Mouse (Mus musculus) heart, embryonic 11.5 days (tissue): ENCODE data around the gene Nop2. TPM values are rescaled to one million over a fixed set of nuclear protein-coding genes. Genes with fewer than 3 reads are reported as not detected.

ENCODE experiments used
- ATAC-seq: fragments of 200-750 bp; cut with Nextera tagmentation; replicated peaks from 2 replicates; pipeline ENCODE4 v1.8.0; 2017; ENCODE audit warnings: moderate library complexity; ENCODE audit not compliant: insufficient number of reproducible peaks, low FRiP score, low TSS enrichment
- H3K27ac ChIP-seq: fragments of 300-500 bp; sonication (generic); 2 replicates; pipeline ENCODE4 v1.5.1; 2014; ENCODE audit warnings: mild to moderate bottlenecking, low read depth, low read length
- H3K27me3 ChIP-seq: fragments of 300-500 bp; sonication (generic); 2 replicates; pipeline ENCODE4 v1.6.1; 2014; ENCODE audit warnings: mild to moderate bottlenecking, low read length, mixed read lengths; ENCODE audit not compliant: control insufficient read depth, insufficient read depth
- H3K36me3 ChIP-seq: fragments of 300-500 bp; sonication (generic); 2 replicates; pipeline ENCODE4 v1.6.1; 2014; ENCODE audit warnings: mild to moderate bottlenecking, low read length, moderate library complexity, mixed read lengths; ENCODE audit not compliant: control insufficient read depth, insufficient read depth
- H3K4me1 ChIP-seq: fragments of 300-500 bp; sonication (generic); 2 replicates; pipeline ENCODE4 v1.6.1; 2014; ENCODE audit warnings: low read length; ENCODE audit not compliant: control insufficient read depth, insufficient read depth
- H3K4me2 ChIP-seq: fragments of 300-500 bp; sonication (generic); 2 replicates; pipeline ENCODE4 v1.6.1; 2014; ENCODE audit warnings: mild to moderate bottlenecking, moderate library complexity
- H3K4me3 ChIP-seq: fragments of 300-500 bp; sonication (generic); 2 replicates; pipeline ENCODE4 v1.5.1; 2014; ENCODE audit warnings: low read depth, low read length
- H3K9ac ChIP-seq: fragments of 300-500 bp; sonication (generic); 2 replicates; pipeline ENCODE4 v1.6.1; 2014; ENCODE audit warnings: mild to moderate bottlenecking, low read depth, low read length, moderate library complexity
- H3K9me3 ChIP-seq: fragments of 300-500 bp; sonication (generic); replicated peaks from 2 replicates; pipeline ENCODE4 v1.6.1; 2016; ENCODE audit warnings: low read length; ENCODE audit not compliant: control insufficient read depth
- WGBS: fragments of 180-500 bp; shearing (Covaris S2); extraction: QIAGEN DNeasy Blood & Tissue Kit; methylation state at CpG from one replicate; pipeline ENCODE4 v1.1.7; 2014; ENCODE audit not compliant: insufficient replicate concordance; 5-methylcytosine and 5-hydroxymethylcytosine counted together
- polyA plus RNA-seq: library from polyadenylated mRNA; unstranded; fragments of >200 nt; fragmentation: Nextera tagmentation; extraction: Ambion mirVana; gene quantifications from 2 replicates; pipeline ENCODE4 v1.2.1, GENCODE M21; 2014

Gene Nop2
- polyA plus RNA-seq, 1 experiment from 2014 or later: 50.7 TPM

- WGBS: 83% methylated on average over 5 of the region's 5 CpGs
- no peak for ATAC-seq
- peaks cover 16% of the 10 kb centered on the region for H3K4me1 ChIP-seq
- no peaks in the 10 kb centered on the region for H3K9me3 ChIP-seq
- no peak overlapping the region for H3K4me2 ChIP-seq
- no peak overlapping the region for H3K9ac ChIP-seq
- no peaks in the 10 kb centered on the region for H3K27me3 ChIP-seq
- no peak overlapping the region for H3K27ac ChIP-seq
- H3K36me3 ChIP-seq: peaks cover 14% of the 10 kb centered on the region
- no peak overlapping the region for H3K4me3 ChIP-seq
Measured at GRCm38 (mm10) chr6:125153018-125153389, 21.3 kb downstream of the Nop2 start.

- Histone ChIP-seq H3K27me3 (no peaks in the 10 kb centered on the region), H3K27ac (no peak overlapping the region), H3K4me1 (peaks cover 12% of the 10 kb centered on the region), H3K9ac (no peak overlapping the region), H3K9me3 (no peaks in the 10 kb centered on the region), H3K4me2 (no peak overlapping the region), H3K36me3 (peaks cover 15% of the 10 kb centered on the region), H3K4me3 (no peak overlapping the region)
- no peak for ATAC-seq
- WGBS: 95% methylated on average over 4 of the region's 4 CpGs
Measured at GRCm38 (mm10) chr6:125153682-125154081, 22.0 kb downstream of the Nop2 start.

GRCm38 (mm10) chr6:125154550-125154949, 22.8 kb downstream of the Nop2 start:
- no peak overlapping the region for H3K4me3 ChIP-seq
- H3K4me2 ChIP-seq: no peak overlapping the region
- no peak for ATAC-seq
- H3K9me3 ChIP-seq: no peaks in the 10 kb centered on the region
- no peaks in the 10 kb centered on the region for H3K27me3 ChIP-seq
- H3K4me1 ChIP-seq: peaks cover 3% of the 10 kb centered on the region
- H3K36me3 ChIP-seq: peaks cover 18% of the 10 kb centered on the region
- no peak overlapping the region for H3K27ac ChIP-seq
- H3K9ac ChIP-seq: no peak overlapping the region

- 92% methylated on average over 8 of the region's 8 CpGs for WGBS
- no peak overlapping the region for H3K4me2 ChIP-seq
- H3K9ac ChIP-seq: no peak overlapping the region
- no peak for ATAC-seq
- H3K4me1 ChIP-seq: no peaks in the 10 kb centered on the region
- H3K4me3 ChIP-seq: no peak overlapping the region
- H3K9me3 ChIP-seq: no peaks in the 10 kb centered on the region
- H3K27ac ChIP-seq: no peak overlapping the region
- peaks cover 18% of the 10 kb centered on the region for H3K36me3 ChIP-seq
- no peaks in the 10 kb centered on the region for H3K27me3 ChIP-seq
Measured at GRCm38 (mm10) chr6:125155262-125155661, 23.6 kb downstream of the Nop2 start.

GRCm38 (mm10) chr6:125156491-125156890, 24.8 kb downstream of the Nop2 start:
- no peak overlapping the region for H3K9ac ChIP-seq
- no peak overlapping the region for H3K27ac ChIP-seq
- no peaks in the 10 kb centered on the region for H3K9me3 ChIP-seq
- no peak overlapping the region for H3K4me3 ChIP-seq
- peaks cover 26% of the 10 kb centered on the region for H3K36me3 ChIP-seq
- no peak overlapping the region for H3K4me2 ChIP-seq
- H3K27me3 ChIP-seq: no peaks in the 10 kb centered on the region
- 81% methylated on average over 3 of the region's 3 CpGs for WGBS
- no peak for ATAC-seq
- peaks cover 8% of the 10 kb centered on the region for H3K4me1 ChIP-seq

GRCm38 (mm10) chr6:125156903-125157614, 25.4 kb downstream of the Nop2 start:
- Histone ChIP-seq H3K9ac (no peak overlapping the region), H3K4me1 (peaks cover 9% of the 10 kb centered on the region), H3K36me3 (peaks cover 25% of the 10 kb centered on the region), H3K27me3 (no peaks in the 10 kb centered on the region), H3K27ac (no peak overlapping the region), H3K4me2 (no peak overlapping the region), H3K9me3 (no peaks in the 10 kb centered on the region), H3K4me3 (no peak overlapping the region)
- 70% methylated on average over 7 of the region's 7 CpGs for WGBS
- no peak for ATAC-seq

- 83% methylated on average over 15 of the region's 15 CpGs for WGBS
- Histone ChIP-seq H3K4me1 (peaks cover 17% of the 10 kb centered on the region), H3K9ac (no peak overlapping the region), H3K27me3 (no peaks in the 10 kb centered on the region), H3K4me3 (no peak overlapping the region), H3K4me2 (no peak overlapping the region), H3K27ac (no peak overlapping the region), H3K9me3 (no peaks in the 10 kb centered on the region), H3K36me3 (peaks cover 26% of the 10 kb centered on the region)
- no peak for ATAC-seq
Measured at GRCm38 (mm10) chr6:125158944-125159492, 27.3 kb downstream of the Nop2 start.

GRCm38 (mm10) chr6:125159773-125160557, 28.3 kb downstream of the Nop2 start:
- H3K9me3 ChIP-seq: no peaks in the 10 kb centered on the region
- peaks cover 17% of the 10 kb centered on the region for H3K4me1 ChIP-seq
- no peaks in the 10 kb centered on the region for H3K27me3 ChIP-seq
- peaks cover 30% of the 10 kb centered on the region for H3K36me3 ChIP-seq
- ATAC-seq: no peak
- H3K9ac ChIP-seq: peak overlapping the region; percentile 56; the same call in 1 of the 2 replicates
- peak overlapping the region; percentile 72 for H3K27ac ChIP-seq
- H3K4me3 ChIP-seq: no peak overlapping the region
- no peak overlapping the region; the same call in 1 of the 2 replicates for H3K4me2 ChIP-seq
- whole genome bisulfite sequencing: 82% methylated on average over 7 of the region's 7 CpGs
